In genomic region chr19:6067011-6067723, GRCm38 (mm10) we compare ENCODE assay signal across 8 mouse cellular contexts. TPM values are rescaled to one million over a fixed set of nuclear protein-coding genes. Genes with fewer than 3 reads are reported as not detected.
DNase-seq lines count a peak whose midpoint lies in the region; ATAC-seq and TF ChIP-seq lines count a peak whose summit lies in the region.

No protein-coding gene starts in this region.

- H3K4me2 ChIP-seq in embryonic facial prominence, embryonic 11.5 days (ENCODE audit: low read depth, low read length): peak overlapping the region; percentile 86
- H3K4me2 ChIP-seq in limb, embryonic 14.5 days (replicated peaks; ENCODE audit: low read depth, low read length, severe bottlenecking): peak overlapping the region; percentile 78
- H3K4me2 ChIP-seq in midbrain, embryonic 15.5 days: peak overlapping the region; percentile 95

- H3K4me1 ChIP-seq in embryonic facial prominence, embryonic 11.5 days (ENCODE audit: control insufficient read depth, insufficient read depth, low read length): peaks cover 6% of the 10 kb centered on the region
- peaks cover 3% of the 10 kb centered on the region; the same call in 1 of the 2 replicates for H3K4me1 ChIP-seq in heart, adult 2 months (ENCODE audit: control insufficient read depth, insufficient read depth, low read length)
- peaks cover 21% of the 10 kb centered on the region for H3K4me1 ChIP-seq in limb, embryonic 14.5 days (ENCODE audit: control insufficient read depth, insufficient read depth, low read length)
- peaks cover 40% of the 10 kb centered on the region for H3K4me1 ChIP-seq in midbrain, embryonic 15.5 days

- no peaks in the 10 kb centered on the region for H3K9me3 ChIP-seq in embryonic facial prominence, embryonic 11.5 days (replicated peaks; ENCODE audit: control insufficient read depth, low read length)
- H3K9me3 ChIP-seq in limb, embryonic 14.5 days (ENCODE audit: control insufficient read depth, low read length): no peaks in the 10 kb centered on the region
- no peaks in the 10 kb centered on the region for H3K9me3 ChIP-seq in midbrain, embryonic 15.5 days

- intact Hi-C loops in heart, adult 2 months (cut with DNase I): no loop called here

- peak; percentile 57 for ATAC-seq in embryonic facial prominence, embryonic 11.5 days (replicated peaks; ENCODE audit: insufficient number of reproducible peaks, low FRiP score, low TSS enrichment, low read depth)
- peak; percentile 53 for ATAC-seq in limb, embryonic 14.5 days (ENCODE audit: low FRiP score, low read depth)
- peak; percentile 79 for ATAC-seq in midbrain, embryonic 15.5 days (replicated peaks)

- TF ChIP-seq CTCF in heart, adult 2 months (IDR thresholded peaks at IDR 0.05): peak; percentile 91

- H3K9ac ChIP-seq in embryonic facial prominence, embryonic 11.5 days (replicated peaks; ENCODE audit: low read length): peak overlapping the region; percentile 61
- peak overlapping the region; percentile 67 for H3K9ac ChIP-seq in heart, adult 2 months (ENCODE audit: low read depth, low read length)
- H3K9ac ChIP-seq in limb, embryonic 14.5 days (ENCODE audit: low read depth, low read length, severe bottlenecking): peak overlapping the region; percentile 46
- peak overlapping the region; percentile 87 for H3K9ac ChIP-seq in midbrain, embryonic 15.5 days

- WGBS in embryonic facial prominence, embryonic 11.5 days: under 1% methylated on average over 29 of the region's 30 CpGs
- WGBS in heart, adult 2 months: 2% methylated on average over 30 of the region's 30 CpGs
- WGBS in limb, embryonic 14.5 days: under 1% methylated on average over 28 of the region's 30 CpGs
- WGBS in midbrain, embryonic 15.5 days: 2% methylated on average over 30 of the region's 30 CpGs

- H3K27ac ChIP-seq in embryonic facial prominence, embryonic 11.5 days (replicated peaks; ENCODE audit: low read depth, low read length): peak overlapping the region; percentile 52; the same call in 1 of the 2 replicates
- H3K27ac ChIP-seq in heart, adult 2 months: no peak overlapping the region; the same call in 1 of the 2 replicates
- peak overlapping the region; percentile 26; the same call in 1 of the 2 replicates for H3K27ac ChIP-seq in limb, embryonic 14.5 days (replicated peaks; ENCODE audit: low read depth, low read length)
- peak overlapping the region; percentile 93 for H3K27ac ChIP-seq in midbrain, embryonic 15.5 days

- no peak; the same call in 1 of the 2 replicates for TF ChIP-seq POLR2A in heart, adult 2 months (IDR thresholded peaks at IDR 0.05; ENCODE audit: insufficient read depth, low read depth, low read length)
- no peak for TF ChIP-seq POLR2A in limb, embryonic 14.5 days (IDR thresholded peaks at IDR 0.05; ENCODE audit: borderline replicate concordance, extremely low read depth, insufficient read depth, insufficient read length)

- DNase-seq in B cell, adult 2 months: peak; percentile 91
- peak; percentile 92 for DNase-seq in adrenal gland, postnatal 14 days
- DNase-seq in embryonic facial prominence, embryonic 11.5 days (ENCODE audit: low spot score): peak; percentile 88
- DNase-seq in heart, adult 2 months: peak; percentile 77 to 78
- DNase-seq in kidney, adult 8-10 months: peak; percentile 79 to 85
- peak; percentile 73 for DNase-seq in limb, embryonic 14.5 days (ENCODE audit: low spot score)
- DNase-seq in spleen, postnatal 14 days (ENCODE audit: low spot score in 2 of 2): peak; percentile 72 to 85

- H3K4me3 ChIP-seq in embryonic facial prominence, embryonic 11.5 days (ENCODE audit: low read depth, low read length): peak overlapping the region; percentile 47
- peak overlapping the region; percentile 49 for H3K4me3 ChIP-seq in heart, adult 2 months
- H3K4me3 ChIP-seq in limb, embryonic 14.5 days (replicated peaks; ENCODE audit: low read length): peak overlapping the region; percentile 46
- peak overlapping the region; percentile 66 for H3K4me3 ChIP-seq in midbrain, embryonic 15.5 days

- no peak for TF ChIP-seq EP300 in heart, adult 2 months (IDR thresholded peaks at IDR 0.05; ENCODE audit: insufficient read depth, low read depth, low read length)

- no peaks in the 10 kb centered on the region for H3K79me2 ChIP-seq in heart, adult 2 months (replicated peaks; ENCODE audit: control insufficient read depth, insufficient read depth, low read length)

- no peaks in the 10 kb centered on the region for H3K27me3 ChIP-seq in embryonic facial prominence, embryonic 11.5 days (ENCODE audit: control insufficient read depth, insufficient read depth, low read length)
- H3K27me3 ChIP-seq in heart, adult 2 months (ENCODE audit: control insufficient read depth, insufficient read depth, low read length): no peaks in the 10 kb centered on the region
- H3K27me3 ChIP-seq in limb, embryonic 14.5 days (ENCODE audit: control insufficient read depth, insufficient read depth, low read length): no peaks in the 10 kb centered on the region
- H3K27me3 ChIP-seq in midbrain, embryonic 15.5 days (replicated peaks): no peaks in the 10 kb centered on the region

- no peaks in the 10 kb centered on the region; the same call in none of the 2 replicates for H3K36me3 ChIP-seq in embryonic facial prominence, embryonic 11.5 days (replicated peaks; ENCODE audit: control insufficient read depth, insufficient read depth, low read depth, low read length)
- H3K36me3 ChIP-seq in heart, adult 2 months (ENCODE audit: control insufficient read depth, insufficient read depth, low read length): no peaks in the 10 kb centered on the region
- peaks cover 32% of the 10 kb centered on the region for H3K36me3 ChIP-seq in limb, embryonic 14.5 days (ENCODE audit: control insufficient read depth, insufficient read depth, low read length)
- peaks cover 19% of the 10 kb centered on the region for H3K36me3 ChIP-seq in midbrain, embryonic 15.5 days (replicated peaks)

RNA-seq across cellular contexts. Expression of gene Tm7sf2, which starts 1.0 kb away (rescaled TPM):
- total RNA-seq in adrenal gland, postnatal 14 days (2021): 9.5 and 19.3 TPM in 2 replicates
- 26.0 and 26.3 TPM in 2 replicates for polyA plus RNA-seq in embryonic facial prominence, embryonic 11.5 days (2014; fragmentation: Nextera tagmentation; extraction: Ambion mirVana)
- total RNA-seq in heart, adult 2 months (2021): 1 to 10 TPM; 2.7 to 3.7 TPM
- polyA plus RNA-seq in heart, adult 2 months (2012; rRNA removed): 9.3 and 11.9 TPM in 2 replicates
- 43.8 and 59.6 TPM in 2 replicates for polyA plus RNA-seq in limb, embryonic 14.5 days (2012; rRNA removed)
- 15.5 and 18.8 TPM in 2 replicates for polyA plus RNA-seq in limb, embryonic 14.5 days (2014; fragmentation: Nextera tagmentation; extraction: Ambion mirVana)
- polyA plus RNA-seq in midbrain, embryonic 15.5 days (2015; fragmentation: Nextera tagmentation; extraction: Ambion mirVana): 51.3 and 53.8 TPM in 2 replicates

RNA-seq across cellular contexts. Expression of gene Znhit2, which starts 6.2 kb away (rescaled TPM):
- total RNA-seq in adrenal gland, postnatal 14 days (2021): 24.9 and 25.3 TPM in 2 replicates
- 40.8 and 44.2 TPM in 2 replicates for polyA plus RNA-seq in embryonic facial prominence, embryonic 11.5 days (2014; fragmentation: Nextera tagmentation; extraction: Ambion mirVana)
- total RNA-seq in heart, adult 2 months (2021): 10 to 100 TPM in 1 of 2 experiments, 1 to 10 TPM in 1; 9.9 to 13.4 TPM
- polyA plus RNA-seq in heart, adult 2 months (2012; rRNA removed): 12.3 and 14.4 TPM in 2 replicates
- 32.0 and 41.5 TPM in 2 replicates for polyA plus RNA-seq in limb, embryonic 14.5 days (2012; rRNA removed)
- polyA plus RNA-seq in limb, embryonic 14.5 days (2014; fragmentation: Nextera tagmentation; extraction: Ambion mirVana): 36.5 and 37.0 TPM in 2 replicates
- 30.8 and 34.7 TPM in 2 replicates for polyA plus RNA-seq in midbrain, embryonic 15.5 days (2015; fragmentation: Nextera tagmentation; extraction: Ambion mirVana)

RNA-seq across cellular contexts. Expression of gene Fau, which starts 9.5 kb away (rescaled TPM):
- 956 and 1,133 TPM in 2 replicates for total RNA-seq in adrenal gland, postnatal 14 days (2021)
- 773 and 801 TPM in 2 replicates for polyA plus RNA-seq in embryonic facial prominence, embryonic 11.5 days (2014; fragmentation: Nextera tagmentation; extraction: Ambion mirVana)
- 100 to 1,000 TPM; 550 to 636 TPM for total RNA-seq in heart, adult 2 months (2021)
- 265 and 386 TPM in 2 replicates for polyA plus RNA-seq in heart, adult 2 months (2012; rRNA removed)
- 1,573 and 1,838 TPM in 2 replicates for polyA plus RNA-seq in limb, embryonic 14.5 days (2012; rRNA removed)
- polyA plus RNA-seq in limb, embryonic 14.5 days (2014; fragmentation: Nextera tagmentation; extraction: Ambion mirVana): 948 and 968 TPM in 2 replicates
- 459 and 483 TPM in 2 replicates for polyA plus RNA-seq in midbrain, embryonic 15.5 days (2015; fragmentation: Nextera tagmentation; extraction: Ambion mirVana)

RNA-seq across cellular contexts. Expression of gene Mrpl49, which starts 9.6 kb away (rescaled TPM):
- total RNA-seq in adrenal gland, postnatal 14 days (2021): 59.7 and 68.2 TPM in 2 replicates
- polyA plus RNA-seq in embryonic facial prominence, embryonic 11.5 days (2014; fragmentation: Nextera tagmentation; extraction: Ambion mirVana): 96.6 and 100 TPM in 2 replicates
- 10 to 100 TPM; 37.1 to 39.0 TPM for total RNA-seq in heart, adult 2 months (2021)
- 23.5 and 33.0 TPM in 2 replicates for polyA plus RNA-seq in heart, adult 2 months (2012; rRNA removed)
- 47.0 and 54.8 TPM in 2 replicates for polyA plus RNA-seq in limb, embryonic 14.5 days (2012; rRNA removed)
- 75.3 and 75.5 TPM in 2 replicates for polyA plus RNA-seq in limb, embryonic 14.5 days (2014; fragmentation: Nextera tagmentation; extraction: Ambion mirVana)
- polyA plus RNA-seq in midbrain, embryonic 15.5 days (2015; fragmentation: Nextera tagmentation; extraction: Ambion mirVana): 62.5 and 65.1 TPM in 2 replicates

RNA-seq across cellular contexts. Expression of gene Vps51, which starts 9.9 kb away (rescaled TPM):
- total RNA-seq in adrenal gland, postnatal 14 days (2021): 44.9 and 47.9 TPM in 2 replicates
- 41.1 and 44.4 TPM in 2 replicates for polyA plus RNA-seq in embryonic facial prominence, embryonic 11.5 days (2014; fragmentation: Nextera tagmentation; extraction: Ambion mirVana)
- 10 to 100 TPM; 19.1 to 22.0 TPM for total RNA-seq in heart, adult 2 months (2021)
- 35.1 and 39.0 TPM in 2 replicates for polyA plus RNA-seq in heart, adult 2 months (2012; rRNA removed)
- polyA plus RNA-seq in limb, embryonic 14.5 days (2012; rRNA removed): 81.6 and 95.9 TPM in 2 replicates
- 51.9 and 60.5 TPM in 2 replicates for polyA plus RNA-seq in limb, embryonic 14.5 days (2014; fragmentation: Nextera tagmentation; extraction: Ambion mirVana)
- 100.0 and 102 TPM in 2 replicates for polyA plus RNA-seq in midbrain, embryonic 15.5 days (2015; fragmentation: Nextera tagmentation; extraction: Ambion mirVana)
